Mouse (Mus musculus) neural tube, embryonic 11.5 days (tissue): Measurements from ENCODE around the gene Adk. TPM values are rescaled to one million over a fixed set of nuclear protein-coding genes. Genes with fewer than 3 reads are reported as not detected.
A peak's percentile ranks its signal among the peaks of the same experiment; 100 is the strongest.

ENCODE experiments used
- ATAC-seq: fragments of 200-750 bp; cut with Nextera tagmentation; 2 replicates; pipeline ENCODE4 v1.8.0; 2017; ENCODE audit warnings: moderate number of reproducible peaks, mild to moderate bottlenecking, moderate TSS enrichment, moderate library complexity; ENCODE audit not compliant: insufficient read depth, low FRiP score, low TSS enrichment
- DNase-seq: peaks from one replicate; pipeline ENCODE4 v3.0.0-alpha.2; 2015; ENCODE audit warnings: low spot score
- H3K27ac ChIP-seq: fragments of 300-500 bp; sonication (generic); 2 replicates; pipeline ENCODE4 v1.5.1; 2014; ENCODE audit warnings: low read depth, mild to moderate bottlenecking, low read length
- H3K27me3 ChIP-seq: fragments of 300-500 bp; sonication (generic); 2 replicates; pipeline ENCODE4 v1.6.1; 2014; ENCODE audit warnings: mild to moderate bottlenecking, low read length, mixed read lengths; ENCODE audit not compliant: control insufficient read depth, insufficient read depth
- H3K36me3 ChIP-seq: fragments of 300-500 bp; sonication (generic); 2 replicates; pipeline ENCODE4 v1.6.1; 2014; ENCODE audit warnings: mild to moderate bottlenecking, low read length, moderate library complexity, mixed read lengths; ENCODE audit not compliant: control insufficient read depth, insufficient read depth
- H3K4me1 ChIP-seq: fragments of 300-500 bp; sonication (generic); 2 replicates; pipeline ENCODE4 v1.6.1; 2014; ENCODE audit warnings: low read length, mixed read lengths; ENCODE audit not compliant: control insufficient read depth, insufficient read depth
- H3K4me2 ChIP-seq: fragments of 300-500 bp; sonication (generic); 2 replicates; pipeline ENCODE4 v1.6.1; 2014; ENCODE audit warnings: low read depth, mild to moderate bottlenecking, moderate library complexity
- H3K4me3 ChIP-seq: fragments of 300-500 bp; sonication (generic); 2 replicates; pipeline ENCODE4 v1.5.1; 2014; ENCODE audit warnings: low read depth, low read length
- H3K9ac ChIP-seq: fragments of 300-500 bp; sonication (generic); 2 replicates; pipeline ENCODE4 v1.6.1; 2014; ENCODE audit warnings: mild to moderate bottlenecking, low read length
- H3K9me3 ChIP-seq: fragments of 300-500 bp; sonication (generic); 2 replicates; pipeline ENCODE4 v1.6.1; 2016; ENCODE audit warnings: low read length; ENCODE audit not compliant: control insufficient read depth
- WGBS: fragments of 180-500 bp; shearing (Covaris S2); extraction: QIAGEN DNeasy Blood & Tissue Kit; methylation state at CpG from one replicate; pipeline ENCODE4 v1.1.7; 2014; 5-methylcytosine and 5-hydroxymethylcytosine counted together
- polyA plus RNA-seq: library from polyadenylated mRNA; unstranded; fragments of >200 nt; fragmentation: Nextera tagmentation; extraction: Ambion mirVana; gene quantifications from 2 replicates; pipeline ENCODE4 v1.2.1, GENCODE M21; 2014

The Adk gene
- 106 and 118 TPM in 2 replicates for polyA plus RNA-seq

DNA sequence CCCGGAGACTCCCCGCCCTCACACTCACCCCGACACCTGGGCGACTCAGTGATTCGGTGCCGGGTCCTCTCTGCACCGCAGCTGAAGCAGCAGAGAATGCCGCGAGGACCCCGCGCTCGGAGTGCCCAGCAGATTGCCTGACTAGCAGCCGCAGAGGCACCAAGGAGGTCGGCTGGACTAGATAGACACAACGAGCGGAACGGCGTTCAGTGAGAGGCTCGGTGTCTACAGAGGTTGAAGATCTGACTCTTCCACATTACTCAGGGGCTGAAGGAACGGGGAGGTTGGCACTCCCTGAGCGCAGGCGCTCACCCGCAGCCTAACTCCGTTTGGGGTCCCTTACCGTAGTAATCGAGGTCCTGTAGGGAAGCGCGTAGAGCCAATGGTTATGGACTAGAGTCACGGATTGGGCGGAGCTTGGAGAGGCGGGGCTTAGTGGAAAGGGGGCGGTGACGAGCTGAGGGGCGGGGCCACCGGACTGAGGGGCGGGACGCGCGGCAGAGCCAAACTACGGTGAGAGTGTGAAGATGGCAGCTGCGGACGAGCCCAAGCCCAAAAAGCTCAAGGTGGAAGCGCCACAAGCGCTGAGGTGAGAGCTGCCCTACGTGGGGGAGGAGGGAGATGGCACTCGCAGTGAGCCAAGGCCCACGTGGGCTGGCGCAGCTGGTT lies at the start of gene Adk, which contains the start of gene Ap3m1:
Adk (plus strand) TSS at position 463 of the 669 bp plus-strand sequence.
Ap3m1 (minus strand) TSS at position 397 of the 669 bp plus-strand sequence.
- peak; percentile 96 for DNase-seq
- H3K4me3 ChIP-seq = peak within 1 kb of the TSS; percentile 87
- peak within 1 kb of the TSS; percentile 93 for H3K4me2 ChIP-seq
- peak; percentile 97 for ATAC-seq
- WGBS = under 1% methylated on average over 48 of the region's 48 CpGs
- H3K9me3 ChIP-seq = no peaks in the 10 kb centered on the region
- peak within 1 kb of the TSS; percentile 51 for H3K27ac ChIP-seq
- H3K4me1 ChIP-seq = peaks cover 2% of the 10 kb centered on the region; the same call in 1 of the 2 replicates
- no peaks in the 10 kb centered on the region for H3K36me3 ChIP-seq
- H3K9ac ChIP-seq = peak within 1 kb of the TSS; percentile 76
- H3K27me3 ChIP-seq = no peaks in the 10 kb centered on the region

DNA sequence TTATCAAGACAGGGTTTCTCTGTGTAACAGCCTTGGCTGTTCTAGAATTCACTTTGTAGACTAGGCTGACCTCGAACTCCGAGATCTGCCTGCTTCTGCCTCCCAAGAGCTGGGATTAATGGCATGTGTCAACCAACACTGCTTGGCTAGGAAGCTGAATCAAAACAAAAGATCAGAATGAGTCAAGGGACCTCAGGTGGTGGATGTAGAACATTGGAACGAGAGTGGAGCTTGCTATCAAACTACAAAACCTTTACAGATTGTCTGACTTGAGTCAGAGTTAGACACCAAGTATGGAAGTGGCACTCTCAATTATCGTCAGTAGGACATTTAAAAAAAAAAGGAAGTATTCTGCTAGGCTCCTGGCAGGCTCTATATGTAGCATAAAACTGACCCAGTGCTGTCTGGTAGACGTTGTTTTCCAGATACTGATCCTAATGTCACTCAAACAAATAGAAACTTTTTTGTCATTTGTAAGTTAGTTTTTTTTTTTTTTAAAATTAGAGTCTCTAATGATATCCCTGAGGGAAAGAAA lies 38.5 kb upstream of the Adk start:
- H3K27me3 ChIP-seq = no peaks in the 10 kb centered on the region
- no peak overlapping the region for H3K9ac ChIP-seq
- no peak overlapping the region for H3K4me2 ChIP-seq
- no peak overlapping the region for H3K27ac ChIP-seq
- ATAC-seq = no peak
- H3K36me3 ChIP-seq = peaks cover 3% of the 10 kb centered on the region; the same call in 1 of the 2 replicates
- DNase-seq = no peak
- no peaks in the 10 kb centered on the region for H3K9me3 ChIP-seq
- WGBS = 87% methylated on average over 5 of the region's 5 CpGs
- H3K4me3 ChIP-seq = no peak overlapping the region
- H3K4me1 ChIP-seq = no peaks in the 10 kb centered on the region

DNA sequence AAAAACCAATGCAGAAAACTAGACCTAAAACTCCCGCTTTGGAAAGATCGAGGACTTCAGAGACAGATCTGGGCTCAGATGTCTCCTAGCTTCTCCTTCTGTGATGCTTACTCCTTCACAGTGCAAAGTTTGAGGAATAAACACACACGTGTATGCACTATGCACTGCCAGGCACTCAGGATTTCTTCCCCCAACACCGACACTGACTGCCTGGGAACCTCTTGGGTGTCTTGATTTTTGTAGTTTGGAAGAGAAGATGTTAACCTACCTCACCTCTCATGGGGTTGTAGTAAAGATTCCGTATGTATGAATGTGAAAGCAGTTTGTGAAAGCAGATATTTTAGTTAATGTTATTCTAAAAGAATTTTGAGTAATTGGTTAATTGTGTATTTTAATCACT lies 34.5 kb upstream of the Adk start:
- no peak for DNase-seq
- ATAC-seq = no peak
- WGBS = 95% methylated on average over 5 of the region's 5 CpGs
- Histone ChIP-seq H3K4me2 (no peak overlapping the region), H3K27me3 (no peaks in the 10 kb centered on the region), H3K4me3 (no peak overlapping the region), H3K36me3 (peaks cover 5% of the 10 kb centered on the region), H3K9me3 (no peaks in the 10 kb centered on the region), H3K9ac (no peak overlapping the region), H3K4me1 (no peaks in the 10 kb centered on the region), H3K27ac (no peak overlapping the region)

DNA sequence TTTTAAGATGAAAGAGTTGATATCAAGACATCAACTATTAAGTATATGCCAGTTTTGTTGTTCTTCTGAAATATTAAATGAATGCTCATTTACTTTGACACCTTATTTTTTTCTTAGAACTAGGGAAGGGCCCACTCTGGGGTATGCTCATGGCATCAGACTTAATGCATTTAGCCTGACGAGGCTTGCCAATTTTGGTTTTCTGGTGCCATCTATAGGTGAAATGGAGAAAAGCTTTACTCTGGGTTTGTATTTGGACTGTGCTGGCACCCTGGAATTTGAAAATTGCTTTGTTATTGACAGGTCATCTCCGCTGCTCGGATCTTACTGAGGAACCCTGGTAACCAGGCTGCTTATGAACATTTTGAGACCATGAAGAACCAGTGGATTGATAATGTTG lies 33.4 kb upstream of the Adk start:
- ATAC-seq = no peak
- peaks cover 5% of the 10 kb centered on the region for H3K36me3 ChIP-seq
- H3K9ac ChIP-seq = no peak overlapping the region

DNA sequence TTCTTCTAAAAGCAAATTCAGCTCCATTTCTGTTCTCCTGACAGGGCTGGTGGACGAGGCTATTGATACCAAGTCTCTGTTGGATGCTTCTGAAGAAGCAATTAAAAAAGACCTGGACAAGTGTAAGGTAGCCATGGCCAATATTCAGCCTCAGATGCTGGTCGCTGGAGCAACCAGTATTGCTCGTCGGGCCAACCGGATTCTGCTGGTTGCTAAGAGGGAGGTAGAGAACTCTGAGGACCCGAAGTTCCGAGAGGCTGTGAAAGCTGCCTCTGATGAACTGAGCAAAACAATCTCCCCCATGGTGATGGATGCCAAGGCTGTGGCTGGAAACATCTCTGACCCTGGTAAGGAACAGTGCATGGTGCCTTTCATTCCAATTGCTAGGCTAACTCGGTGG lies 31.9 kb upstream of the Adk start:
- no peak for ATAC-seq
- Histone ChIP-seq H3K4me2 (no peak overlapping the region), H3K9ac (no peak overlapping the region), H3K36me3 (peaks cover 4% of the 10 kb centered on the region), H3K27me3 (no peaks in the 10 kb centered on the region), H3K4me3 (no peak overlapping the region), H3K27ac (no peak overlapping the region), H3K4me1 (no peaks in the 10 kb centered on the region), H3K9me3 (no peaks in the 10 kb centered on the region)
- DNase-seq = no peak
- WGBS = 93% methylated on average over 8 of the region's 8 CpGs

More for the DNA sequence above, 33.4 kb upstream of the Adk start:
- Histone ChIP-seq H3K4me2 (no peak overlapping the region), H3K27ac (no peak overlapping the region), H3K4me3 (no peak overlapping the region), H3K4me1 (no peaks in the 10 kb centered on the region), H3K27me3 (no peaks in the 10 kb centered on the region), H3K9me3 (no peaks in the 10 kb centered on the region)
- 56% methylated on average over 3 of the region's 3 CpGs for WGBS
- DNase-seq = no peak

DNA sequence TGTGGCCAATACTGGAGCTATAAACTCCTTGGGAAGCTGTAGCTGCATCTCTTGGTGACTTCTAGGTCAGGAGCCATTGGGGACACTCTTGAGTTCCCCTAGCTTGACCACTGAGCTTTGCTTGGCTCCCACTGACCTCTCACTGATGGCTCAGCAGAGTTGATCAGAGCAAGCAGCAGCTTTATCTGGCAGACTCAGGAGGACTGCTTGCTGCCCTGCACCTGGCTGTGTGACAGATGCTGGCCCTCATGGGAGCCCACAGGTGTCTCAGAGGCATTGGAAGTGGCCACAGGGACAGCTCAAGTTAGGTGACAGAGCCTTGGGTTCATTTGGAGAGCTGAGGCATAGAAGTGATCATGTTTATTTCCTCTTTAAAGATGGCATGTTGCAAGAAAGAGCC lies 24.8 kb upstream of the Adk start:
- no peak overlapping the region for H3K4me3 ChIP-seq
- H3K4me1 ChIP-seq = no peaks in the 10 kb centered on the region
- H3K4me2 ChIP-seq = no peak overlapping the region
- no peaks in the 10 kb centered on the region for H3K27me3 ChIP-seq
- peaks cover 7% of the 10 kb centered on the region for H3K36me3 ChIP-seq
- H3K9ac ChIP-seq = no peak overlapping the region
- H3K27ac ChIP-seq = no peak overlapping the region
- H3K9me3 ChIP-seq = no peaks in the 10 kb centered on the region
- no peak for ATAC-seq
- DNase-seq = no peak

DNA sequence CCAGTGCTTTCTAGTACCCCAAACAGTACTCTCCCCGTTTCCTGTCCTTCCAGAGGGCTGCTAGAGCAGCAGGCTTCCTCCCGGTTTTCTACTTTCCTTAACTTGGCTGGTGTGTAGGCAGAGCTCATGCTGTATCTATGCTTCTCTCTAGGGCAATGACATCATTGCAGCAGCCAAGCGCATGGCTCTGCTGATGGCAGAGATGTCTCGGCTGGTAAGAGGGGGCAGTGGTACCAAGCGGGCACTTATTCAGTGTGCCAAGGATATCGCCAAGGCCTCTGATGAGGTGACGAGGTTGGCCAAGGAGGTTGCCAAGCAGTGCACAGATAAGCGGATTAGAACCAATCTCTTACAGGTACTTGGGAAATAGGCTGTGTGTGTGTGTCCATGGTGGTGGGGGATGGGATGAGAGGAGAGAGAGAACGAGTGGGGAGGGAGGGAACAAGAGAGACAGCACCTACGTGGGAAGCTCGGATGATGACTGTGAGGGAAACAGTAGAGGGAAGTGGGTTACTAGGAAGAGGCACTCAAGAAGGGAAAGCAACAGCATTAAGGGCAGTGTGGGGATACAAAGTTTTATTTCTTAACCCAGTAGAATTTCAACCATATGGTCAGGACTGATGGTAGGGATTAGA lies 23.2 kb upstream of the Adk start:
- Histone ChIP-seq H3K4me2 (no peak overlapping the region), H3K4me3 (no peak overlapping the region), H3K9ac (no peak overlapping the region), H3K27me3 (no peaks in the 10 kb centered on the region), H3K27ac (no peak overlapping the region), H3K36me3 (peaks cover 7% of the 10 kb centered on the region), H3K4me1 (no peaks in the 10 kb centered on the region), H3K9me3 (no peaks in the 10 kb centered on the region)
- 90% methylated on average over 11 of the region's 11 CpGs for WGBS
- ATAC-seq = no peak
- no peak for DNase-seq

DNA sequence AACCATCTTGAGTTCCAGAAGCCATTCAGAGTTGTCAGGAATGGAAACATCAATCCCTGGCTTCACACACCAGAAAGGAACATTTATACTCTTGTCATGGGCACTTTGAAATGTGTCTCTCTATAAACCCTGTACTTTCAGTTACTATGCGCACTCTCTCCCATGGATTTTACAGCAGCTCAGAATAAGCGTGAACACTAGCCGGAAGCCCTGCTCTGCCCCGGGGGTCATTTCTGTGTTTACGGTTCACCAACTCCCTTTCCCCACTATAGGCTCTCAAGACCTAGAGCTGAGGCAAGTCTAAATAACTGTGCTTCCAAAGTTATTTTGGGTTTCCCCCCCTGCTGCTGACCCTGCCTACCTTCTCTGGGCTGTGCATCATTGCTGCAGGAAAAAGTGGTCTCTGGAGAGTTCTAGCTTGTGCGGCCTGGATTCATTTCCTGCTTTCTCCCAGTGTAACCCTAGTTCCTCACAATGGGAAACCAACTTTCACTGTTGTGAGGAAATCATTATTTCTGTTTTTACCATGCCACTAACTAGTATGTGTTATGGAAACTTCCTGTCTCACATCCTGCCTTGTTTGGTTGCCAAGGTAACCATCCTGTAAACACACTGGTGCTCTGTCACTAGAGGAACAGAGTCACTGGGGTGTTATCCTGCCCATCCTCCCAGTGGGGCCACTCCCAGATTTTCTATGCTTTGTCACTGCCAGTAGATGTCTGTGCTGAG lies 20.4 kb upstream of the Adk start:
- Histone ChIP-seq H3K9ac (no peak overlapping the region), H3K27me3 (no peaks in the 10 kb centered on the region), H3K9me3 (no peaks in the 10 kb centered on the region), H3K36me3 (peaks cover 7% of the 10 kb centered on the region), H3K4me3 (no peak overlapping the region), H3K27ac (no peak overlapping the region), H3K4me1 (no peaks in the 10 kb centered on the region), H3K4me2 (no peak overlapping the region)
- 58% methylated on average over 6 of the region's 6 CpGs for WGBS
- DNase-seq (peak; percentile 14), ATAC-seq (no peak)
